Mouse (Mus musculus) splenic B cell, adult 2 months (primary cell): ENCODE measurements at regions not wholly inside any gene's neighbourhood (a gene's known extent, or its start where the extent isn't known, plus 50 kb on each side); places are given as distances from the start of the nearest gene placed in this dataset.

Source experiments
- DNase-seq: peaks from one replicate; pipeline ENCODE4 v3.0.0-alpha.2; 2011; ENCODE audit warnings: low read depth, low spot score
- H3K27me3 ChIP-seq: 2 replicates; pipeline ENCODE4 v1.6.1; 2012; ENCODE audit warnings: mild to moderate bottlenecking, low read length, moderate library complexity, mixed read lengths; ENCODE audit not compliant: control insufficient read depth, poor library complexity, insufficient read depth, severe bottlenecking
- H3K36me3 ChIP-seq: 2 replicates; pipeline ENCODE4 v1.6.1; 2012; ENCODE audit warnings: mild to moderate bottlenecking, low read length, moderate library complexity, mixed read lengths; ENCODE audit not compliant: control insufficient read depth, poor library complexity, insufficient read depth, severe bottlenecking

GRCm38 (mm10) chr11:44089514-44089913 is 188.5 kb upstream of the Adra1b start:
- no peak for DNase-seq
- H3K27me3 ChIP-seq = no peaks in the 10 kb centered on the region
- H3K36me3 ChIP-seq = no peaks in the 10 kb centered on the region

GRCm38 (mm10) chr11:44095280-44095679 is 194.3 kb upstream of the Adra1b start:
- no peaks in the 10 kb centered on the region for H3K36me3 ChIP-seq
- H3K27me3 ChIP-seq = no peaks in the 10 kb centered on the region
- DNase-seq = no peak

GRCm38 (mm10) chr11:44103188-44103840 is 202.3 kb upstream of the Adra1b start:
- DNase-seq = no peak
- Histone ChIP-seq H3K27me3 (no peaks in the 10 kb centered on the region), H3K36me3 (no peaks in the 10 kb centered on the region)

GRCm38 (mm10) chr11:44103841-44104191 is 202.8 kb upstream of the Adra1b start:
- DNase-seq = no peak
- Histone ChIP-seq H3K36me3 (no peaks in the 10 kb centered on the region), H3K27me3 (no peaks in the 10 kb centered on the region)

- DNase-seq = no peak
- no peaks in the 10 kb centered on the region for H3K36me3 ChIP-seq
- H3K27me3 ChIP-seq = no peaks in the 10 kb centered on the region
Measured at GRCm38 (mm10) chr11:44106231-44106630, 205.2 kb upstream of the Adra1b start.

GRCm38 (mm10) chr11:44111525-44111924 is 210.5 kb upstream of the Adra1b start:
- DNase-seq = no peak
- Histone ChIP-seq H3K36me3 (no peaks in the 10 kb centered on the region), H3K27me3 (no peaks in the 10 kb centered on the region)

GRCm38 (mm10) chr11:44127088-44127487 is 226.1 kb upstream of the Adra1b start:
- no peaks in the 10 kb centered on the region for H3K27me3 ChIP-seq
- no peaks in the 10 kb centered on the region for H3K36me3 ChIP-seq
- no peak for DNase-seq

GRCm38 (mm10) chr11:44128481-44128880 is 227.5 kb upstream of the Adra1b start:
- Histone ChIP-seq H3K36me3 (no peaks in the 10 kb centered on the region), H3K27me3 (no peaks in the 10 kb centered on the region)
- DNase-seq = no peak

GRCm38 (mm10) chr11:44133244-44133643 is 232.2 kb upstream of the Adra1b start:
- no peak for DNase-seq
- Histone ChIP-seq H3K27me3 (no peaks in the 10 kb centered on the region), H3K36me3 (no peaks in the 10 kb centered on the region)

- no peak for DNase-seq
- H3K36me3 ChIP-seq = no peaks in the 10 kb centered on the region
- H3K27me3 ChIP-seq = no peaks in the 10 kb centered on the region
Measured at GRCm38 (mm10) chr11:44136024-44136423, 235.0 kb upstream of the Adra1b start.

- H3K36me3 ChIP-seq = no peaks in the 10 kb centered on the region
- H3K27me3 ChIP-seq = no peaks in the 10 kb centered on the region
- DNase-seq = no peak
Measured at GRCm38 (mm10) chr11:44142996-44143395, 242.0 kb upstream of the Adra1b start.

GRCm38 (mm10) chr11:44144477-44144876 is 243.5 kb upstream of the Adra1b start:
- no peak for DNase-seq
- Histone ChIP-seq H3K36me3 (no peaks in the 10 kb centered on the region), H3K27me3 (no peaks in the 10 kb centered on the region)

- H3K27me3 ChIP-seq = no peaks in the 10 kb centered on the region
- no peak for DNase-seq
- no peaks in the 10 kb centered on the region for H3K36me3 ChIP-seq
Measured at GRCm38 (mm10) chr11:44146419-44146818, 245.4 kb upstream of the Adra1b start.

GRCm38 (mm10) chr11:44153576-44153975 is 246.3 kb upstream of the Il12b start:
- Histone ChIP-seq H3K36me3 (no peaks in the 10 kb centered on the region), H3K27me3 (no peaks in the 10 kb centered on the region)
- DNase-seq = no peak

GRCm38 (mm10) chr11:44155591-44155990 is 244.3 kb upstream of the Il12b start:
- DNase-seq = no peak
- no peaks in the 10 kb centered on the region for H3K27me3 ChIP-seq
- H3K36me3 ChIP-seq = no peaks in the 10 kb centered on the region

- DNase-seq = no peak
- Histone ChIP-seq H3K27me3 (no peaks in the 10 kb centered on the region), H3K36me3 (no peaks in the 10 kb centered on the region)
Measured at GRCm38 (mm10) chr11:44156081-44156480, 243.8 kb upstream of the Il12b start.
